Mouse (Mus musculus) cortical plate, adult 2 months (tissue): ENCODE measurements at regions not wholly inside any gene's neighbourhood (a gene's known extent, or its start where the extent isn't known, plus 50 kb on each side); places are given as distances from the start of the nearest gene placed in this dataset.

Experiments used
- H3K27ac ChIP-seq: fragments of 200-500 bp; 2 replicates; pipeline ENCODE4 v1.5.1; 2012; ENCODE audit warnings: low read length, control low read depth, inconsistent platforms; ENCODE audit not compliant: insufficient read depth
- H3K4me1 ChIP-seq: fragments of 200-500 bp; 2 replicates; pipeline ENCODE4 v1.6.1; 2011; ENCODE audit warnings: low read length; ENCODE audit not compliant: control insufficient read depth, insufficient read depth
- H3K4me3 ChIP-seq: fragments of 200-500 bp; 2 replicates; pipeline ENCODE4 v1.5.1; 2011; ENCODE audit warnings: mild to moderate bottlenecking, low read length, control low read depth; ENCODE audit not compliant: insufficient read depth
- CTCF ChIP-seq: fragments of 200-500 bp; IDR thresholded peaks from 2 replicates; pipeline ENCODE4 v1.5.1; 2011; ENCODE audit warnings: mild to moderate bottlenecking, control low read depth, low read length; ENCODE audit not compliant: insufficient read depth; ENCODE audit errors: extremely low read depth
- POLR2A ChIP-seq: fragments of 200-500 bp; IDR thresholded peaks from 2 replicates; pipeline ENCODE4 v1.6.1; 2011; ENCODE audit warnings: mild to moderate bottlenecking, low read length, control low read depth; ENCODE audit not compliant: insufficient read depth; ENCODE audit errors: extremely low read depth

DNA sequence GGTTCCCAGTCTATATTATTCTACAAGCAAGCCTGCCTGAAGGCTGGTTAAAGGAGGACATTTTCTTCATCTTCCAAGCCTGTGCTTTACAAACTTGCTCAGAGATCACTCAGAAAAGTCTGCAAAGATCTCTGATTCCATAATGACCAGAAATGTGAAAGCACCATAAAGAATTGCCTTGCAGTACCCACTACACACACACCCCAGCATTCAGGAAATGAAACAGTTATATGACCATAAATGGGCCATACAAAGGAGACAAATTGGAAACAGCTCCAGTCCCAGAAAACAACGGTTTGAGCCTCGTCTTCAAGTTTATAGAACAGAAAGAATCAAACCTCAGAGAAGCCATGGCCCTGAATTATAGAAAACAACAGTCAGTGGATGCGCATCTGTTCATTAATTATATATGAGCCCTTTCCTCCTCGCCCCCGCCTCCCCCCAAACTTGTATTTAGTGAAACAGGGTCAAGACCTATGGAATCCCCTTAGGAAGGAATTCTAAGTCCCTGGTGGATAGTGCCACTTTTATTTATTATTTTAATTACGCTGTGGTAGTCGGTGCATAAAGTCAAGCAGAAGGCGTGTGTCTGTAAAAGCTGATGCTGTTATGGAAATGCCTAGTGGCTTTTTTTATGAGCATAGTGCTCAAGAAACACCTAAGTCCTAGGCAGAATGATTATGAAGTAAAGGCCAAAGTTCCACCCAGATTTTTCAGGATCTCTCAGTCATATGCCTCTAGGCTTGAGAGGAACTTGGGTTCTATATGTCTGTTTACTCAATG, 266.6 kb upstream of the Ldb2 start:
- no peak for TF ChIP-seq POLR2A
- no peak for TF ChIP-seq CTCF
- Histone ChIP-seq H3K27ac (no peak overlapping the region), H3K4me1 (no peaks in the 10 kb centered on the region), H3K4me3 (no peak overlapping the region)

DNA sequence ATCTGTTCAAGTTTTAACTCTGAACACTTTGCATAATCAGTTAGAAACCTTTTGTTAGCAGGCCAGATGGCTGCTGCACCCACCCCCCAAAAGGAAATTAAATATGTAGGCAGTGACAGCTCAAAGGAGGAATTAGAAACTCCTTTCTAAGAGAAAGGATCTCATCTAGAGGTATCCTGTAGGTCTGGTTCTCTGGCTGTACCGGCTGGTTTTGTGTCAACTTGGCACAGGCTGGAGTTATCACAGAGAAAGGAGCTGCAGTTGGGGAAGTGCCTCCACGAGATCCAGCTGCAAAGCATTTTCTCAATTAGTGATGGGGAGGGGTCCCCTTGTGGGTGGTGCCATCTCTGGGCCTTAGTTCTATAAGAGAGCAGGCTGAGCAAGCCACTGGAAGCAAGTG, 263.1 kb upstream of the Ldb2 start:
- no peaks in the 10 kb centered on the region for H3K4me1 ChIP-seq
- TF ChIP-seq POLR2A (no peak), CTCF (no peak)
- no peak overlapping the region for H3K4me3 ChIP-seq
- H3K27ac ChIP-seq = no peak overlapping the region

DNA sequence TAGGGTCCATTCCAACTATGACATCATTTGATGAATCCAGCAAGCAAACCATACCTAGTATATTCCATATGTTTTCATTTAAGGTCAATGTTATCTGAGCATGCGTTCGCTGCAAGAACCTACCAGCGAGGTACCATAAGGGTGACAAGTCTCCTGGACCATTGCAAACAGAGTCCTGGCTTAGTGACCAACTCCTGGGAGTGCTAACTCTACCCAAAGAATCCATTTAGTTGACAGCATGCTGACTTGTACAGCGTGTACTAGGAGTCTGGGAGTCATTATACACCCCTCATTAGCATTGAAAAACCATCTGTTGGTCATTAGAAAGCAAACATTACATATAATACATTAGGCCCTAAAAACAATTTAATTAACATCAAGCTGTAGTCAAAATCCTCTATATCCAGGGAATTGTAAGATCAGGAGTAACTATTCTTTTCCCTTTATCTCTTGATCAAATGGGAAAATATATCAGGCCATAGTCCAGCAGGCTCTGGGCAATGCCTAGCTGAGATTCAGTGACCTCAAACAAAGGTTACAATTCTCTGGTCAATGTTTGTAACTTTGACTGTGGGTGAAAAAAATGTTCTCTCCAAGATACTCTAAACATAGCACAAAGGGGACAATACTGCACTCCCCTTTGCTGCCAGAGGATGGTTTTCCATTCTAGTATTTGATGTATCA, 255.9 kb upstream of the Ldb2 start:
- TF ChIP-seq POLR2A (no peak), CTCF (no peak)
- no peak overlapping the region for H3K27ac ChIP-seq
- H3K4me3 ChIP-seq = no peak overlapping the region
- no peaks in the 10 kb centered on the region for H3K4me1 ChIP-seq

DNA sequence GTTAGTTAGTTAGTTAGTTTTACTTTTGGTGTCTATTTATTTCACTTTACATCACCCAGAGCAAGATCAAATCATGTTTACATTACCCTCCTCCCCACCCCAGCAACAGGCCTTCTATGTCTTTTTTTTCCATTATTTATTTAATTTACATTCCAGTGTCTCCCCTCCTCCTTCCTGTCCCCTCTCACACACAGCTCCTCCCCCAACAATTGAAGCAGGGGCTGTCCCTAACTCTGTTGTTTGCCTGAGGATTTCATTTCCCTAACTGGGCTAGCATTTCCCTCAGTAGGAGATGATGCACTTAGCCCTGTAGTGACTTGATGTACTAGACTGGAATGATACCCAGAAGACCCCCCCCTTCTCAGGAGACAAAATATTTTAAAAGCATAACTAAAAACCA, 249.9 kb upstream of the Ldb2 start:
- no peaks in the 10 kb centered on the region for H3K4me1 ChIP-seq
- TF ChIP-seq POLR2A (no peak), CTCF (no peak)
- H3K27ac ChIP-seq = no peak overlapping the region
- no peak overlapping the region for H3K4me3 ChIP-seq

DNA sequence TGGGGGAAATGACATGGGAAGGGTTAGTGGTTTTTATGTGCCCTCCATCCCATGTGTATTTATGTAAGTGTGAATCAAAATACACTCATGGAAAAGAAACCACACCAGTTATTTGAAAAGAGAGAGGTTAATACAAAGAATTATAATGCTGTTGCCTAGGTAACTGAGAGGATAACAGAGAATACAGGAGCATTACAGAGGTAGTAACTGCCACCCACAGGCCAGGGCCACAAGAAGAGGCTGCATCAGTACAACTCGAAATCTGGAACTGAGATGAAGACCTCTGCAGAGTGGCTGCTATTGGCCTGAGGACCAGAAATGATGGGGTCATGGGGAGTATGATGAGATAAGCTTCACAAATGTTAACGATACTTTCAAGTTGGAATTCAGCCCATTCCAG, 243.4 kb upstream of the Ldb2 start:
- Histone ChIP-seq H3K4me3 (no peak overlapping the region), H3K4me1 (no peaks in the 10 kb centered on the region), H3K27ac (no peak overlapping the region)
- TF ChIP-seq POLR2A (no peak), CTCF (no peak)

- no peak overlapping the region for H3K27ac ChIP-seq
- no peaks in the 10 kb centered on the region for H3K4me1 ChIP-seq
- H3K4me3 ChIP-seq = no peak overlapping the region
- no peak for TF ChIP-seq CTCF
- TF ChIP-seq POLR2A = no peak
These were observed 236.9 kb upstream of the Ldb2 start for GRCm38 (mm10) chr5:45036430-45036829.

- TF ChIP-seq CTCF (no peak), POLR2A (no peak)
- Histone ChIP-seq H3K27ac (no peak overlapping the region), H3K4me3 (no peak overlapping the region), H3K4me1 (no peaks in the 10 kb centered on the region)
These were observed 233.7 kb upstream of the Ldb2 start for GRCm38 (mm10) chr5:45033146-45033545.

- no peak for TF ChIP-seq POLR2A
- TF ChIP-seq CTCF = no peak
- no peak overlapping the region for H3K4me3 ChIP-seq
These were observed 228.4 kb upstream of the Ldb2 start for GRCm38 (mm10) chr5:45027876-45028275.

GRCm38 (mm10) chr5:45025383-45025782, 225.9 kb upstream of the Ldb2 start:
- no peaks in the 10 kb centered on the region for H3K4me1 ChIP-seq
- no peak overlapping the region for H3K27ac ChIP-seq
- no peak for TF ChIP-seq POLR2A
- no peak for TF ChIP-seq CTCF
- H3K4me3 ChIP-seq = no peak overlapping the region

More at GRCm38 (mm10) chr5:45027876-45028275, 228.4 kb upstream of the Ldb2 start:
- Histone ChIP-seq H3K4me1 (no peaks in the 10 kb centered on the region), H3K27ac (no peak overlapping the region)

DNA sequence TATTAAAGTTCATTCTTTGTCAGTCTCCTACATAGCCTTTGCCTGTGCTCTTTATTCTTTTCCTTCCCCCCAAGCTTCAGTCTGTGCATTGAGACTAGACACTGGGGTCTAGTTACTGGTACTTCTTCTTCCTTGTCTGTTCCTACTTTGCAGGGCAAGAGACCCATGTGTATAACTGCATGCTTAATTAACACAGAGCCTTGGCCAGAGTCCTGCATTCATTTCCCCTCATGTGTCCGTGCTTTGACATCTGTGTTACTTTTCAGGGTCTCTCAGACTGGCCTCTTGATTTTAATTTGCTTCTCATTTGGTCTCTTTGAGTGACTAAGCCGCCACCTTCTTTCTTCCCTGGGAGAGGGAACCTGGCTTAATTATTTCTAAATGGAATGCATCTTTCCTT, 208.4 kb upstream of the Ldb2 start:
- Histone ChIP-seq H3K4me3 (no peak overlapping the region), H3K4me1 (no peaks in the 10 kb centered on the region), H3K27ac (no peak overlapping the region)
- no peak for TF ChIP-seq POLR2A

- no peak overlapping the region for H3K27ac ChIP-seq
- TF ChIP-seq CTCF (no peak), POLR2A (no peak)
These were observed 201.5 kb upstream of the Ldb2 start for GRCm38 (mm10) chr5:45000996-45001395.

More at GRCm38 (mm10) chr5:45000996-45001395, 201.5 kb upstream of the Ldb2 start:
- Histone ChIP-seq H3K4me1 (no peaks in the 10 kb centered on the region), H3K4me3 (no peak overlapping the region)
